In genomic region chr16:36718637-36719036, GRCm38 (mm10) we compare ENCODE assay signal across 27 mouse cellular contexts. TPM values are rescaled to one million over a fixed set of nuclear protein-coding genes. Genes with fewer than 3 reads are reported as not detected.
"Had no signal": no experiment of that assay in that cellular context is flagged by ENCODE, and none has a peak within 500 bp of the region (broad histone marks: within the 10 kb centered on the region; RNA-seq: fewer than 3 reads in every experiment).

No protein-coding gene starts in this region.

- DNase-seq: cerebellum, adult 8-10 months; cerebellum, adult 9-10 months; cerebellum, adult 9-11 months; cerebellum, postnatal 14 days; cerebellum, postnatal 25 days; cerebellum, postnatal 36 days; embryo, embryonic 11 days; forebrain, postnatal 0 days; gastrocnemius, adult 2 months; gastrocnemius, postnatal 10 days; gastrocnemius, postnatal 14 days; gastrocnemius, postnatal 36 days; heart, adult 18-20 months; heart, adult 2 months had no signal

- H3K27me3 ChIP-seq: embryonic facial prominence, embryonic 12.5 days; embryonic facial prominence, embryonic 15.5 days; forebrain, embryonic 12.5 days; forebrain, embryonic 13.5 days; forebrain, embryonic 15.5 days had no signal

- H3K36me3 ChIP-seq: embryonic facial prominence, embryonic 10.5 days; embryonic facial prominence, embryonic 12.5 days; embryonic facial prominence, embryonic 13.5 days; embryonic facial prominence, embryonic 15.5 days; forebrain, embryonic 10.5 days; forebrain, embryonic 12.5 days; forebrain, embryonic 15.5 days; heart, embryonic 10.5 days had no signal

RNA-seq across cellular contexts. Expression of gene Ildr1, which starts 24.9 kb away (rescaled TPM):
- total RNA-seq: common myeloid progenitor, adult 5-6 weeks; gastrocnemius, postnatal 36 days; gastrocnemius, postnatal 4 days; granulocyte monocyte progenitor cell, adult 5-6 weeks; heart, adult 2 months; heart, adult 8-10 months had no signal
